Mouse (Mus musculus) embryonic fibroblast, embryonic 13.5 days (primary cell): ENCODE measurements around the gene Bbs4.

ENCODE experiments used
- CTCF ChIP-seq: IDR thresholded peaks from 2 replicates; pipeline ENCODE4 v1.5.1; 2011; ENCODE audit warnings: mild to moderate bottlenecking, control low read depth, low read length, moderate library complexity, borderline replicate concordance; ENCODE audit not compliant: insufficient read depth
- POLR2A ChIP-seq: IDR thresholded peaks from 2 replicates; pipeline ENCODE4 v1.6.1; 2011; ENCODE audit warnings: low read depth, mild to moderate bottlenecking, control low read depth, low read length, moderate library complexity

GRCm38 (mm10) chr9:59330055-59330454 is 23.3 kb downstream of the Bbs4 start:
- TF ChIP-seq CTCF (no peak), POLR2A (no peak)
